Mouse (Mus musculus) brain, embryonic 14.5 days (tissue): ENCODE measurements around the gene Gatad2a. TPM values are rescaled to one million over a fixed set of nuclear protein-coding genes. Genes with fewer than 3 reads are reported as not detected.

Experiments used
- DNase-seq: peaks from one replicate; pipeline ENCODE4 v3.0.0-alpha.2; 2011; ENCODE audit warnings: low read depth
- CTCF ChIP-seq: fragments of 200-500 bp; IDR thresholded peaks from 2 replicates; pipeline ENCODE4 v1.5.1; 2012; ENCODE audit warnings: inconsistent platforms, mild to moderate bottlenecking, moderate library complexity, borderline replicate concordance; ENCODE audit not compliant: insufficient read depth, insufficient read length; ENCODE audit errors: extremely low read depth
- POLR2A ChIP-seq: fragments of 200-500 bp; IDR thresholded peaks from 2 replicates; pipeline ENCODE4 v1.6.1; 2012; ENCODE audit warnings: mild to moderate bottlenecking, inconsistent platforms, borderline replicate concordance; ENCODE audit not compliant: poor library complexity, insufficient read depth, insufficient read length, severe bottlenecking; ENCODE audit errors: extremely low read depth
- polyA plus RNA-seq: library from polyadenylated mRNA; depleted of rRNA; stranded (reverse); fragments of >200 nt; gene quantifications from 2 replicates; pipeline ENCODE4 v1.2.3, GENCODE M21; 2012

Gene Gatad2a
- polyA plus RNA-seq, 1 experiment = 41.2 TPM

- DNase-seq = no peak
- TF ChIP-seq POLR2A = no peak
Observed at GRCm38 (mm10) chr8:69984876-69985553, 11.2 kb downstream of the Gatad2a start.

DNA sequence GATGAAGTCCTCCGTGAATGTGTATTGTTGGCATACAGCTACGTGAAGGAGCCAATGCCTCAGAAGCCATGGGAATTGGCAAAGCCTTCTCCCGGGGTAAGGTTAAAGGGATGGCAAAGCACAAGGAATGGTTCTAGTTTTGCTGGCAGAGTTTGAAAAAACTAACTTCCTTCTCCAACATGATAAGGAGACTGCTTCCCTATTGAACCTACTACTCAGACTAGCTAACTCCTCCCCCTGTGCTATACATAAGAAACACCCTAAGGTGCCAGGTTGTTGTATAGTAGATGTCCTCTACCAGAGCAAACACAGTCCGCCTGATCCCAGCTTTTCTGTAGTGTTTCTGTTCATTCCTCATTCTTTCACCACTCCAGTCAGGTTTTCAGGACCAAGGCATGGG is 17.7 kb downstream of the Gatad2a start:
- no peak for DNase-seq
- no peak for TF ChIP-seq POLR2A
- TF ChIP-seq CTCF = no peak

DNA sequence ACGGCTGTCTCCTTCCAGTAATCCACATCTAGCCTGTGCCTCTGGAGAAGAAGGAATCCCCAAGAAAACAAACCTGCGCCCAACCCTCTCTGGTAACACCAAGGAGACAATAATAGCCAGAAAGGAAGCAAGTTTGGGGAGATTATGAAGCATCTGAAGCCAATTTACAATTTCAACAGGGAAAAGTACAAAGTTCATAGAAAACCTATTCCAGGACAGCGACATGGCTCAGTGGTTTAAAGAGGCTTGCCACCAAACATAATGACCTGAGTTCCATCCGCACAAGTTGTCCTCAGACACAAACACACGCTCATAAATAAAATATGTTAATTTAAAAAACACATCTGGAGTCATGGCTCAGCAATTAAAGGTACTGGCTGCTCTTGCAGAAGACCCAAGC is 21.4 kb downstream of the Gatad2a start:
- DNase-seq = no peak
- TF ChIP-seq POLR2A (no peak), CTCF (no peak)

- peak; percentile 57; the same call in 1 of the 2 replicates for TF ChIP-seq POLR2A
- TF ChIP-seq CTCF = no peak
Observed at GRCm38 (mm10) chr8:69974194-69974614, 22.0 kb downstream of the Gatad2a start.

DNA sequence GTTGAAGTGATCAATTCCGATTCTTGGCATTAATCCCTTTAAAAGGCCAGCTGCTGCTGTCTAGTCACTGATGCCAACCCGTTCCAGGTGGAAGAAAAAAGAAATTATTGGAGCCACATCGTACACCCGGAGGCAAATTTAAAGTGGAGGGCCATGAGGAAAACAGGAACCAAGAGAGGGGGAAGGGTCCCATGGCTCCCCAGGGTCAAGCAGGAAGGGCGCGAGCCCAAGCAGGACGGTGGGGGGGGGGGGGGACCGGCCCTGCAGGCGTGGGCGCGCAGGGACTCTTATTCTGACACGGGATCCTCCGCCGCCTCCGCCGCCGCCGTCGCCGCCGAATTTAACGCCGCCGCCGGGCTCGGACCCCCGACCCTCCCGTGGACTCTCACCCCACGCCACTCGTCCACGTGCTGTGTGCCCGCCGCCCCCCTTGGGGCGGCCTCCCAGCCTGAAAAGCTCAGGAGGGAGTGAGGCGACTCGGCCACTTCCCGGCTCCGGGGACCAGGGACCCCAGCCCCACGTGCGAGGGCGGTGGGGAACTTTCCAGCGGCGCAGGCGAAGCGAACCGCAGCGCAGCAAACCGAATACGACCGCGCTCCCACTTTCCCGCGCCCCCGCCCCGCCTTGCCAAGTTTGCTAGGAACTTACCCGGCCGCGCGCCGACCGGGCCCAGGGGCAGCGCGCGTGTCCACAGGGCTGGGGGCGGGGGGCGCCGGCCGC is 22.6 kb downstream of the Gatad2a start:
- TF ChIP-seq POLR2A = no peak
- no peak for TF ChIP-seq CTCF
- DNase-seq = peak; percentile 73

More at GRCm38 (mm10) chr8:69974194-69974614, 22.0 kb downstream of the Gatad2a start:
- peak; percentile 96 for DNase-seq

- TF ChIP-seq CTCF = no peak
- TF ChIP-seq POLR2A = no peak
- DNase-seq = no peak
Observed at GRCm38 (mm10) chr8:69973063-69973441, 23.1 kb downstream of the Gatad2a start.

- DNase-seq = no peak
- TF ChIP-seq POLR2A (no peak), CTCF (no peak)
Observed at GRCm38 (mm10) chr8:69970880-69971279, 25.3 kb downstream of the Gatad2a start.

GRCm38 (mm10) chr8:69967291-69967933 is 28.8 kb downstream of the Gatad2a start:
- DNase-seq = no peak
- TF ChIP-seq POLR2A (no peak), CTCF (no peak)

- no peak for DNase-seq
- TF ChIP-seq POLR2A = no peak
- TF ChIP-seq CTCF = no peak
Observed at GRCm38 (mm10) chr8:69959241-69959640, 36.9 kb downstream of the Gatad2a start.

DNA sequence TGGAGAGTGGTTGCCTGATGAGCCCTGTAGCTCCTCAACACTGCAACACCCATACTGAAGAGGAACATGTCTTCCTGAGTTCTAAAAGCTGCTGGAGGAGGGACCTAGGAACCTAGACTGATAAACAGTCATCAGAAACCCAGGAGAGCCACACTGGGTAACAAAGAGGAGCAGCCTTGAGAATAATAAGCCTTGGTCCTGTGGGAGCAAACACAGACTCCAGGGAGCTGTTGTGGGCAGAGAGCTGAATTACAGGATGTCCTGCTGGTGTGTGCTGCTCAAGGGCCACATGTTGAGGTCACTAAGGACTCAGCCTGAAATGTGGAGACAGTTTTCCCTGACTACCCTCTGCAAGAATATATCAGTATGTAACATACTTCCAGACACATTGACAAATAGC is 38.3 kb downstream of the Gatad2a start:
- TF ChIP-seq POLR2A (no peak), CTCF (no peak)
- no peak for DNase-seq

DNA sequence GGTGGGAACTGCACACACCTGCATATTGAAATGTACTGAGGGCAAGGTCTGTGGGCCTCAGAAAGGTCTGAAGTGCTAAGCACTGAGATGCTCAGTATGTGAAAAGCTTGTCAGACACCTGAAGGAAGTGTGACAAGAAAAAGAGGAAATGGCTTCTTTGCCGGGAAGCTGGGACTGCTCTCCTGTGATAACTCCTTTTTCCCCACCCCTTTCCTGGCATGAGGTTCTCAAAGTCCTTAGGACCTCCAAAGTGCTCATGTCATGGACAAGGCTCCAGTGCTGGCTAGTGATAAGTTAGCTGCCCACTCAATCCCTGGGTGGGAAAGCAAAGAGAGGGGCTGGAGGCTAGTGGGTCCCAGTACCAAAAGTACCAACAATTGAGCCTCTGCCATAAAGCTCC is 38.8 kb downstream of the Gatad2a start:
- TF ChIP-seq POLR2A (no peak), CTCF (no peak)
- no peak for DNase-seq
